Mouse (Mus musculus) kidney, adult 2 months (tissue): ENCODE measurements around the gene March2.

Source experiments
- CTCF ChIP-seq: fragments of 200-500 bp; conservative IDR thresholded peaks from 2 replicates; pipeline ENCODE4 v1.5.1; 2011; ENCODE audit warnings: low read depth, mild to moderate bottlenecking, control low read depth, low read length, moderate library complexity, mixed read lengths; ENCODE audit not compliant: insufficient read depth, insufficient read length
- POLR2A ChIP-seq: fragments of 200-500 bp; IDR thresholded peaks from one replicate; pipeline ENCODE4 v1.6.1; 2011; ENCODE audit warnings: low read depth, low read length, control low read depth

DNA sequence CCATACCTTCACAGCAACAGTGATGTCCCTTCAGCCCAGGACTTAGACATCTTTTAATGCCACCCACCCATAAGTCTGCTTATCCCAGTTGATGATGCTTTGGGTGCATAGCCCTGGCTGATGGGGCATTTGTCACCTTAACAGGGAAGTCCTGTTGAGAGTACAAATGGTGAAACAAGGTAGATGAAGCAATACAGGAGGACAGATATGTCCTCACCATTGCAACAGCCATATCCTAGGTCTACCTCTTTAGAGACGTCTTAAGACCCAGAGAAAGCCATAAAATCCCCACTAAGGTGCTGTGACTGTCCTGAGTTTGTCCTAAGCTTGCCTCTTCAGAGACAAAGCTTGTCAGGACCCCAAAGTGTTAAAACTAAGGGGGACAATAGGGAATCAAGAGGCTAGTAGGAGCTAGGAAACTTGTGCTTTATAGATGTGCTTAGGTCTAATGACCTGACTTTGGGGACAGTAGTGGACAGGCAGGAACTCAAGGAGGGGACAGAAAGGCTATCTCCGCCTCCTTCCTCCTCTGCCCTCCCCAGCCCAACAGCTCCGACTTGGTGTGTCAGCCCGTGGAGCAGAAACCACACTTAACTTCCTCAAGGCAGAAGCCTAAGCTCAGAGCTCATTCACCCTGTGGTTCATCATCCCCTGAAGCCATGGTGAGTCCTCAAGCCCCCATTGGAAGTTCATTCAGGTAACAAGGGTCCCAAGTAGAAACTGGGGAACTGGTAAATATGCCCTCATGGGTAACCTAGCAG is 80.8 kb downstream of the March2 start, which contains the start of gene Pram1:
- TF ChIP-seq POLR2A, result no peak
- no peak for TF ChIP-seq CTCF
